Mouse (Mus musculus) hindbrain, postnatal 0 days (tissue): ENCODE data around the gene Zbtb20. TPM values are rescaled to one million over a fixed set of nuclear protein-coding genes. Genes with fewer than 3 reads are reported as not detected.

Experiments
- ATAC-seq: fragments of 200-750 bp; cut with Nextera tagmentation; 2 replicates; pipeline ENCODE4 v1.8.0; 2017; ENCODE audit warnings: mild to moderate bottlenecking, moderate TSS enrichment, moderate library complexity
- DNase-seq: peaks from one replicate; pipeline ENCODE4 v3.0.0-alpha.2; 2015; ENCODE audit warnings: low spot score
- H3K27ac ChIP-seq: fragments of 300-500 bp; sonication (generic); 2 replicates; pipeline ENCODE4 v1.5.1; 2014; ENCODE audit warnings: mild to moderate bottlenecking
- H3K27me3 ChIP-seq: fragments of 300-500 bp; sonication (generic); 2 replicates; pipeline ENCODE4 v1.6.1; 2014; ENCODE audit warnings: low read length, mixed read lengths; ENCODE audit not compliant: insufficient read depth
- H3K36me3 ChIP-seq: fragments of 300-500 bp; sonication (generic); 2 replicates; pipeline ENCODE4 v1.6.1; 2014; ENCODE audit warnings: low read length, mixed read lengths; ENCODE audit not compliant: insufficient read depth
- H3K4me1 ChIP-seq: fragments of 300-500 bp; sonication (generic); 2 replicates; pipeline ENCODE4 v1.6.1; 2014; ENCODE audit warnings: antibody characterized with exemption, low read length, mixed read lengths; ENCODE audit not compliant: insufficient read depth
- H3K4me2 ChIP-seq: fragments of 300-500 bp; sonication (generic); 2 replicates; pipeline ENCODE4 v1.6.1; 2014; ENCODE audit warnings: low read depth, mild to moderate bottlenecking, low read length, moderate library complexity, mixed read lengths
- H3K4me3 ChIP-seq: fragments of 300-500 bp; sonication (generic); 2 replicates; pipeline ENCODE4 v1.5.1; 2014; ENCODE audit warnings: low read length
- H3K9ac ChIP-seq: fragments of 300-500 bp; sonication (generic); replicated peaks from 2 replicates; pipeline ENCODE4 v1.6.1; 2014; ENCODE audit warnings: mild to moderate bottlenecking, low read length, moderate library complexity, mixed read lengths
- H3K9me3 ChIP-seq: fragments of 300-500 bp; sonication (generic); 2 replicates; pipeline ENCODE4 v1.6.1; 2016; ENCODE audit warnings: low read length, mixed read lengths
- CTCF ChIP-seq: IDR thresholded peaks from 2 replicates; pipeline ENCODE4 v1.5.1; 2016; ENCODE audit warnings: antibody characterized with exemption, control low read depth, low read depth
- WGBS: fragments of 180-500 bp; shearing (Covaris S2); extraction: QIAGEN DNeasy Blood & Tissue Kit; methylation state at CpG from one replicate; pipeline ENCODE4 v1.1.7; 2014; 5-methylcytosine and 5-hydroxymethylcytosine counted together
- polyA plus RNA-seq: library from polyadenylated mRNA; unstranded; fragments of >200 nt; fragmentation: Nextera tagmentation; extraction: Ambion mirVana; gene quantifications from 2 replicates; pipeline ENCODE4 v1.2.1, GENCODE M21; 2015
- total RNA-seq: library from RNA; depleted of rRNA; stranded (reverse); fragments of >200 nt; gene quantifications from 2 replicates; pipeline ENCODE4 v1.2.3, GENCODE M21; 2014

Zbtb20 gene
- total and polyA plus RNA-seq, 2 experiments from 2014 or later = 35.2 to 38.0 TPM

DNA sequence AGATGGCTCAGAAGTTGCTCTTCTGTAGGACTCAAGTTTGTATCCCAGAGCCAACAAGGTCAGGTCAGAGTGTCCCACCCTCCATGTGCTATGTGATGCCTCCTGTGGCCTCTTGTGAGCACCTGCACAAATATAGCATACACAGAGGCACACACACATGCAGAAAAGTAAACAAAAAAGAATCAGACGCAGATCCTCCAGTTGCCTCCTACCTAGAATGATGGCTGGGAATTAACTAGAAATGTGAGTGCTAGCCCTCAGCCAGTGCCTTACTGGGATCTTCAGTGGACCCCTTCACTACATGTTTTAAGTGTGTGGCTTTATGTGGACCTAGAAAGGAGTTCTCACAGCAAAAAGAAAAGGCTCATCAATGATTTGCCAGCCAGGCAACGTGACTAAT is 621.4 kb downstream of the Zbtb20 start:
- Histone ChIP-seq H3K4me2 (no peak overlapping the region), H3K4me1 (no peaks in the 10 kb centered on the region), H3K9ac (no peak overlapping the region), H3K9me3 (no peaks in the 10 kb centered on the region), H3K4me3 (no peak overlapping the region), H3K27me3 (no peaks in the 10 kb centered on the region), H3K36me3 (no peaks in the 10 kb centered on the region), H3K27ac (no peak overlapping the region)
- DNase-seq (no peak), ATAC-seq (no peak)
- 78% methylated on average over 2 of the region's 2 CpGs for WGBS
- no peak for TF ChIP-seq CTCF

DNA sequence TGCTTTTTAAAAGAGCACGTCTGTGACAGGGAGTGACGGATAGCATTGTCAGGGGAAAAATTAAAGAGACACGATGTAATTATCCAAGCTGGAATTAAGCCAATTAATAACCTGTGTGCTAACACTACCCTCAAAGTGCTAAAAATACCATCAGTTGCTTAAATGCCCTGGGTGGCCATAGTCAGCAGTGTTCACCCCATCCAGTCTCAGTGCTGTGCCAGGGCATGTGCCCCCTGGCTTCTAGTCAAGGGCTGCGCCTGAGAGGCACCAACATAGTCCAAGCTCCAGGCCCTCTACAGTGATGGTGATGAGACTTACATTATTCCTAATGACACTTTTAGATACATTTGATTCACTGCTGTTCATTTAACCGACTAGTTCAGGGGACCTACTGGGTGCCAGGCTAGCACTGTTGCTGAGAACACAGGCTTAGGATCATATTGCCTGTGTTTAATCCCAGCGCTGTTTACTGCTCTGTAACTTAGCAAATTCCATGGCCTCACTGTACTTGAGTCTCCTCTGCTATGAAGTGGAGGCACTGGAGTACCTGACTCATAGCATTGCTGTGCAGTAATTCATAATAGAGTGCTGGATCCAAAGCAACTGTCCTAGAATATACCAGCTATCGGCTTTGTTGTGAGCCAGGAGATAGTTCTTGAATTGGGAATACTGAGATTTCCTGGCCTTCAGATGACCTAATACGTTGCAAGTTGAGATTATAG is 624.6 kb downstream of the Zbtb20 start:
- Histone ChIP-seq H3K9ac (no peak overlapping the region), H3K9me3 (no peaks in the 10 kb centered on the region), H3K27me3 (no peaks in the 10 kb centered on the region), H3K4me2 (no peak overlapping the region), H3K4me1 (no peaks in the 10 kb centered on the region; the same call in 1 of the 2 replicates), H3K4me3 (no peak overlapping the region), H3K36me3 (no peaks in the 10 kb centered on the region), H3K27ac (no peak overlapping the region)
- WGBS = 67% methylated on average over 8 of the region's 8 CpGs
- no peak for ATAC-seq
- DNase-seq = no peak
- peak; percentile 34; the same call in 1 of the 2 replicates for TF ChIP-seq CTCF

DNA sequence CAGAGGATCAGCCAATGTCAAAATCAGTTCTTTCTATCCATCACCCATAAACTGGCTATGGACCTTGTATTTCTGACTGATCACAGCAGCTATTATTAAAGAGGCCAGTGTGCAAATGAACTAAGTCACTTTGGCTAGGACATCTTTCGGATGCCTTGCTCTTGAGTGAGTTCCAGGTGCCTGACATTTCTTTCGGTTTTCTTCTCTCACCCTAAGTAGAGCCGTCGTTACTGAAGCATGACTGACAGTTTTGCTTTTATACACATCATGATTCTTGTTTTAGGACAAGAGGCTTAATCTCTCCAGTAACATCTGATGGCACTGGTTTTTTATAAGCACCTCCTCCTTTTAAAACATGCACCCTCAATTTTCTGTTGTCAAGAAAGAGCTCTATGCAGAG is 625.6 kb downstream of the Zbtb20 start:
- DNase-seq (no peak), ATAC-seq (no peak)
- TF ChIP-seq CTCF = no peak
- no peak overlapping the region for H3K9ac ChIP-seq
- no peak overlapping the region for H3K27ac ChIP-seq
- H3K4me2 ChIP-seq = no peak overlapping the region
- H3K4me3 ChIP-seq = no peak overlapping the region
- WGBS = 43% methylated on average over 4 of the region's 4 CpGs
- H3K9me3 ChIP-seq = no peaks in the 10 kb centered on the region
- no peaks in the 10 kb centered on the region for H3K27me3 ChIP-seq
- no peaks in the 10 kb centered on the region; the same call in 1 of the 2 replicates for H3K4me1 ChIP-seq
- H3K36me3 ChIP-seq = no peaks in the 10 kb centered on the region

DNA sequence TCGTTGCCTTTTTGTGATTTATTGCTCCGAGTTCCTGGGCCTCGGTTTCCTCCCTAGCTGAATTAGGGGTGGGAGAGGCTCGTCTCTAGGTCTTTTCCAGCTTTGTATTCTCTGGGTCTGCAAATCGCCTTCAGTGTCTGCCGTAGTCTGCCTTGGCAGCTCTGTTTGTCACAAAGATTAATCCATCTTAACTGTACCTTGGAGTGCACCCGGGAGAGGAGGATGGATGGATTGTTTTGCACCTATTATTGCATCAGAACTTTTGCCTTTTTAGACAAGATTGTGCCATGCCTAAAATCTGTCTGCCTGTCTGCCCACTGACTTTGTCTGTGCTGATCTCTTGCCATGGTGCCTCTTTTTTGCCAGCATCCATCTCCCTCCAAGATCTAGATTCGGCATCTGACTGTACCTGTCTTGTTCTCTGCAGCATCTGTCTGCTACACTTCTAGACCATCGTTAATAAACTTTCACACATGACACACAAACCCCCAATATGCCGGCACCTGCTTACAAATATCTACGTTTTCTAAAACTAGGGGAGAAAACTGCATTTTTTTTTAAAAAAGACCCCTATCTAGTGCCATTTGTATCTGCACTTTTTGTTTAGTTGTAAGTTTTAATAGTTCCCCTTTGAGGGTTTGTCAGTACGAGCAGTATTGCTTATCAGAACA is 626.8 kb downstream of the Zbtb20 start:
- H3K27me3 ChIP-seq = no peaks in the 10 kb centered on the region
- ATAC-seq = no peak
- no peaks in the 10 kb centered on the region for H3K36me3 ChIP-seq
- H3K9me3 ChIP-seq = no peaks in the 10 kb centered on the region
- no peak for DNase-seq
- H3K27ac ChIP-seq = peak overlapping the region; percentile 92
- H3K4me1 ChIP-seq = no peaks in the 10 kb centered on the region; the same call in 1 of the 2 replicates
- peak overlapping the region; percentile 53 for H3K4me3 ChIP-seq
- 24% methylated on average over 12 of the region's 12 CpGs for WGBS
- H3K9ac ChIP-seq = peak overlapping the region; percentile 74; the same call in 1 of the 2 replicates
- no peak for TF ChIP-seq CTCF
- peak overlapping the region; percentile 73 for H3K4me2 ChIP-seq

DNA sequence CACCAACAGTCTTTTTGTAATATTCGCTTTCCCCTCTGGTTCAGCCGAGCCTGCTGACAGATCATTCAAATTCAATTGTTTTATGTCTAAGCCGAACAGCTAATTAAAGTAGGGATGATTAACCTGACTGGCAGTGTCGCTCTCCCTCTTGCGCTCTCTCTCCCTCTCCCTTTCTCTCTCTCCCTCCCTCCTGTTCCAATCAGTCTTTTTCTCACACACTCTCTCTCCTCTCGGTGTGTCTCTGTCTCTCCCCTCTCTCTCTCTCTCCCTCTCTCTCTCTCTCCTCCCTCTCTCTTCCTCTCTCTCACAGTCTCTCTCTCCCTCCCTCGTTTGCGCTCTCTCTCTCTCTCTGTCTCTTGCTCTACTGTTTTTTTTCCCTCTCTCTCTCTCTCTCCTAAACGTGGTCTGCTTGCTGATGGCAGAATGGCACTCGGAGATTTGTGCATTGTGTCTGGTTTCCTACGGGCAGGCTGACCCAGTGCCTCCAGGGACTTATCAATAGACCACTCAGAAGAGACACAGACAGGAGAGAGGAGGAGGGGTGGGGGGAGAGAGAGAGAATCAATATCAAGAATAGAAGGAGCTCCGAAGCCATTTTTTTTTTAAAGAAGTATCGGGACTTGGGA is 627.4 kb downstream of the Zbtb20 start:
- TF ChIP-seq CTCF = no peak
- 2% methylated on average over 13 of the region's 13 CpGs for WGBS
- Histone ChIP-seq H3K9me3 (no peaks in the 10 kb centered on the region), H3K4me3 (peak overlapping the region; percentile 53), H3K4me1 (no peaks in the 10 kb centered on the region; the same call in 1 of the 2 replicates), H3K9ac (peak overlapping the region; percentile 74), H3K27me3 (no peaks in the 10 kb centered on the region), H3K4me2 (peak overlapping the region; percentile 73), H3K27ac (peak overlapping the region; percentile 92), H3K36me3 (no peaks in the 10 kb centered on the region)
- ATAC-seq (peak; percentile 90), DNase-seq (peak; percentile 85)

DNA sequence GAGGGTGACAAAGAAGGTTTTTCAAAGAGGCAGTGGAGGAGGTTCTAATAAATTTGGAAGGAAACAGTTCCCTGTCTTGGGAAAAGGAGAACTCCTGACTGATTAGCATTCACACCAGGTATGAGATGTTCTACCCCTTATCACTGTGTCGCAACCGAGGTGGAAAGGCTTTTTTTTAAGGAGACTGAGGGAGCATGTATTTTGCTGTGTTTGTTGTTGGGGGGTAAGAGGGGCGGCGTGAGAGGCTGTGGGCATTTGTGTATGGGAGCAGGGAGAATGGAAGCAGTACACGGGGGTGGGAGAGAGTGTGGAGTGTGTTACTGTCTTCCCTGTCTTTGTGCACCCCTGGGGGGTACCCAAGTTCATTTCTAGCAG is 627.9 kb downstream of the Zbtb20 start:
- Histone ChIP-seq H3K36me3 (no peaks in the 10 kb centered on the region), H3K4me1 (no peaks in the 10 kb centered on the region; the same call in 1 of the 2 replicates)

More for the DNA sequence above, 627.9 kb downstream of the Zbtb20 start:
- Histone ChIP-seq H3K27ac (peak overlapping the region; percentile 92), H3K4me3 (peak overlapping the region; percentile 53), H3K4me2 (peak overlapping the region; percentile 73), H3K9ac (peak overlapping the region; percentile 74), H3K27me3 (no peaks in the 10 kb centered on the region), H3K9me3 (no peaks in the 10 kb centered on the region)
- no peak for TF ChIP-seq CTCF
- peak; percentile 46 for DNase-seq
- peak; percentile 57 for ATAC-seq
- WGBS = 2% methylated on average over 5 of the region's 5 CpGs
